Mouse (Mus musculus) kidney, embryonic 14.5 days (tissue): ENCODE data around the gene Thap2. TPM values are rescaled to one million over a fixed set of nuclear protein-coding genes. Genes with fewer than 3 reads are reported as not detected.

Source experiments
- ATAC-seq: fragments of 200-750 bp; cut with Nextera tagmentation; 2 replicates; pipeline ENCODE4 v1.8.0; 2017; ENCODE audit warnings: moderate number of reproducible peaks, mild to moderate bottlenecking, moderate TSS enrichment, moderate library complexity; ENCODE audit not compliant: low FRiP score, low TSS enrichment
- H3K27ac ChIP-seq: fragments of 300-500 bp; sonication (generic); 2 replicates; pipeline ENCODE4 v1.5.1; 2014; ENCODE audit warnings: low read depth, mild to moderate bottlenecking, low read length, moderate library complexity, mixed read lengths
- H3K27me3 ChIP-seq: fragments of 300-500 bp; sonication (generic); 2 replicates; pipeline ENCODE4 v1.6.1; 2014; ENCODE audit warnings: mild to moderate bottlenecking, low read length; ENCODE audit not compliant: control insufficient read depth, insufficient read depth
- H3K36me3 ChIP-seq: fragments of 300-500 bp; sonication (generic); 2 replicates; pipeline ENCODE4 v1.6.1; 2014; ENCODE audit warnings: low read length, mixed read lengths; ENCODE audit not compliant: control insufficient read depth, insufficient read depth
- H3K4me1 ChIP-seq: fragments of 300-500 bp; sonication (generic); 2 replicates; pipeline ENCODE4 v1.6.1; 2014; ENCODE audit warnings: low read length, mixed read lengths; ENCODE audit not compliant: control insufficient read depth, insufficient read depth
- H3K4me2 ChIP-seq: fragments of 300-500 bp; sonication (generic); replicated peaks from 2 replicates; pipeline ENCODE4 v1.6.1; 2014; ENCODE audit warnings: low read depth, mild to moderate bottlenecking, low read length
- H3K4me3 ChIP-seq: fragments of 300-500 bp; sonication (generic); 2 replicates; pipeline ENCODE4 v1.5.1; 2014; ENCODE audit warnings: mild to moderate bottlenecking, low read length
- H3K9ac ChIP-seq: fragments of 300-500 bp; sonication (generic); 2 replicates; pipeline ENCODE4 v1.6.1; 2014; ENCODE audit warnings: low read depth, mild to moderate bottlenecking, low read length, moderate library complexity
- H3K9me3 ChIP-seq: fragments of 300-500 bp; sonication (generic); 2 replicates; pipeline ENCODE4 v1.6.1; 2016; ENCODE audit warnings: low read length; ENCODE audit not compliant: control insufficient read depth
- WGBS: fragments of 180-500 bp; shearing (Covaris S2); extraction: QIAGEN DNeasy Blood & Tissue Kit; methylation state at CpG from one replicate; pipeline ENCODE4 v1.1.7; 2014; 5-methylcytosine and 5-hydroxymethylcytosine counted together
- polyA plus RNA-seq: library from polyadenylated mRNA; unstranded; fragments of >200 nt; fragmentation: Nextera tagmentation; extraction: Ambion mirVana; gene quantifications from 2 replicates; pipeline ENCODE4 v1.2.1, GENCODE M21; 2014

Thap2 gene
- polyA plus RNA-seq, 1 experiment from 2014 or later, result 21.5 TPM

DNA sequence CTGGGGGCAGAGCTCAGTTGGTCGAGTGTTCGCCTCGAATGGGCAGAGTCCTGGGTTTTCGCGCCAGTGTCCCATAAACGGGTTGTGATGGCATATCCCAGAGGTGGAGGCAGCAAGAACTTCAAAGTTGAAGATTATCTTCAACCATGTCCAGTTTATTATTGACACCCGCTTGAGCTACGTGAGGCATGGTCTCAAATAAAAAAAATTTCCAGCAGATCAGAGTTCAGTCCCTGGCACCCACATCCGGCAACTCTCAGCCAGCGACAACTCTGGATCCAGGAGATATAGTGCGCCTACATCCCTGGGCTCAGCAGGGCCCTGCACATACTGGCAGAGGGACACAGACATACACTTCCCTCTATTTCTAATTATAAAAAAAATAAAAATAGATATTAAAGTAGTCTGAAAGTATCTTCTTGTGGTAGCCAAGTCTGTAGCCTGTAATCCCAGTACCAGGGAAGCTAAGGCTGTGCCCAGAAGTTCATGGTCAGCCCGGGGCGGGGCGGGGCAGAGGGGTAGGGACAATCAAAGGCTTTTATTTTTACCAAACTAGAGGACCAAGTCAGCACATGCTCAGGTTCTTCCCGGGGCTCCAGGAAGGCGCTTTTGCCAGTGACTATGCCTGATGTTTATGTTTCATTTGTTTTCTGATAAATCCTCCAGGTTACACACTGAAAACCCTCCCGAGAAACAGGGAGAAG is 25.9 kb downstream of the Thap2 start:
- H3K27ac ChIP-seq, result no peak overlapping the region
- 90% methylated on average over 17 of the region's 17 CpGs for WGBS
- H3K4me1 ChIP-seq, result 0 out of 2 replicates have a peak, but pooled peaks cover 6% of the 10 kb centered on the region
- ATAC-seq, result no peak
- no peaks in the 10 kb centered on the region; the same call in 1 of the 2 replicates for H3K36me3 ChIP-seq
- no peaks in the 10 kb centered on the region for H3K9me3 ChIP-seq
- no peak overlapping the region for H3K4me2 ChIP-seq
- no peak overlapping the region for H3K4me3 ChIP-seq
- no peak overlapping the region for H3K9ac ChIP-seq
- no peaks in the 10 kb centered on the region for H3K27me3 ChIP-seq

GRCm38 (mm10) chr10:115356106-115356505 is 28.1 kb downstream of the Thap2 start:
- H3K4me3 ChIP-seq, result no peak overlapping the region
- H3K4me1 ChIP-seq, result no peaks in the 10 kb centered on the region
- H3K9me3 ChIP-seq, result no peaks in the 10 kb centered on the region
- no peak overlapping the region for H3K27ac ChIP-seq
- no peaks in the 10 kb centered on the region; the same call in 1 of the 2 replicates for H3K36me3 ChIP-seq
- no peak overlapping the region for H3K4me2 ChIP-seq
- no peak overlapping the region for H3K9ac ChIP-seq
- 92% methylated on average over 5 of the region's 7 CpGs for WGBS
- no peak for ATAC-seq
- no peaks in the 10 kb centered on the region for H3K27me3 ChIP-seq

GRCm38 (mm10) chr10:115355016-115355415 is 29.2 kb downstream of the Thap2 start:
- Histone ChIP-seq H3K27ac (no peak overlapping the region), H3K4me2 (no peak overlapping the region), H3K9ac (no peak overlapping the region), H3K36me3 (no peaks in the 10 kb centered on the region; the same call in 1 of the 2 replicates), H3K4me1 (no peaks in the 10 kb centered on the region), H3K4me3 (no peak overlapping the region), H3K9me3 (no peaks in the 10 kb centered on the region), H3K27me3 (no peaks in the 10 kb centered on the region)
- no peak for ATAC-seq
- WGBS, result 88% methylated on average over 6 of the region's 6 CpGs

DNA sequence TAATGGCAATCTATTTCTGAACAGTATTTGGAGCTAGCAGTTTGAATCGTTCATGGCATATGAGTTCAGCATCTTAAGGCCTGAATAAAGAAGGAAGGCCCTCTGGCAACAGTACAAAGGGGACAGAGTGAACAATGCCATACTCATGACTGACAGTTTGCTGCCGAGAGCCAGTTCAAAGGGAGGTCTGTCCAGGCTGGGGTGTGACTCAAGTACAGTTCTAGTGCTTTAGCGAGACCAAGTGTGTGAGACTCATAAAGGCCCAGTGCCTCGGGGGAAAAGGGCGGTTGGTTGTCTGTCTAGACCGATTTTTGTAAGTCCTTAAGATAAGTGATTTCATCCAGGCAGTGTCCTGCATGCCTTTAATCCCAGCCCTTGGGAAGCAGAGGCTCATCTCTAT is 29.7 kb downstream of the Thap2 start:
- WGBS, result 84% methylated on average over 6 of the region's 6 CpGs
- Histone ChIP-seq H3K4me1 (no peaks in the 10 kb centered on the region), H3K27ac (no peak overlapping the region), H3K4me2 (no peak overlapping the region), H3K4me3 (no peak overlapping the region), H3K9ac (no peak overlapping the region), H3K36me3 (no peaks in the 10 kb centered on the region; the same call in 1 of the 2 replicates), H3K27me3 (no peaks in the 10 kb centered on the region), H3K9me3 (no peaks in the 10 kb centered on the region)
- no peak for ATAC-seq

DNA sequence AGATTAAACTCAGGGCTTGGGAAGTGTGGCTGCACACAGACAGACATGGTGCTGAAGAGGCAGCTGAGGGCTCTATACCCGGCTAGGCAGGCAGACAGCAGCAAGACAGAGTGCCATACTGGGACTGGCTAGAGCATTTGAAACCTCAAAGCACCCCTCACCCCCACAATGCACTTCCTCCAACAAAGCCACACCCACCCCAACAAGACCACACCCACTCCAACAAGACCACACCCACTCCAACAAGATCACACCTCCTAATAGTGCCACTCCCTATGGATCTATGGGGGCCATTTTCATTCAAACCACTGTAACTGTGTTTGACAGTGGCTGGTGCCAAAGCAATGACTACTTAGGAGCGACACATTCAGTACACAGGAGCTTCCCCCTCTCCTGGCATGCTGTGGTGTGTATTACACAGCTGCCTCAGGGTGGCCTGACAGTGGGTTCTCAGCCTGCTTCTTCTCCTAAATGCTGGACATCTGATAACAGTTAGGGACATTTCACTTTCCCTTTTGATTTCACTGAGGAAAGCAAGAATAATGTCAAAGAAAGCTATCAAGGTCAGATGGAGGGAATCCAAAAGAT is 33.3 kb downstream of the Thap2 start:
- 79% methylated on average over 2 of the region's 2 CpGs for WGBS
- Histone ChIP-seq H3K27me3 (no peaks in the 10 kb centered on the region), H3K4me3 (no peak overlapping the region), H3K9ac (no peak overlapping the region), H3K36me3 (peaks cover 3% of the 10 kb centered on the region; the same call in 1 of the 2 replicates), H3K27ac (no peak overlapping the region), H3K4me2 (no peak overlapping the region), H3K9me3 (no peaks in the 10 kb centered on the region), H3K4me1 (no peaks in the 10 kb centered on the region)
- ATAC-seq, result 0 out of 2 replicates have a peak, but pooled peaks have one; percentile 43

- 77% methylated on average over 7 of the region's 7 CpGs for WGBS
- Histone ChIP-seq H3K9ac (no peak overlapping the region), H3K4me3 (no peak overlapping the region), H3K4me2 (no peak overlapping the region), H3K27ac (no peak overlapping the region), H3K4me1 (no peaks in the 10 kb centered on the region), H3K9me3 (no peaks in the 10 kb centered on the region), H3K36me3 (peaks cover 3% of the 10 kb centered on the region; the same call in 1 of the 2 replicates), H3K27me3 (no peaks in the 10 kb centered on the region)
- peak; percentile 39; the same call in 1 of the 2 replicates for ATAC-seq
These were observed 34.7 kb downstream of the Thap2 start for GRCm38 (mm10) chr10:115349509-115349908.

DNA sequence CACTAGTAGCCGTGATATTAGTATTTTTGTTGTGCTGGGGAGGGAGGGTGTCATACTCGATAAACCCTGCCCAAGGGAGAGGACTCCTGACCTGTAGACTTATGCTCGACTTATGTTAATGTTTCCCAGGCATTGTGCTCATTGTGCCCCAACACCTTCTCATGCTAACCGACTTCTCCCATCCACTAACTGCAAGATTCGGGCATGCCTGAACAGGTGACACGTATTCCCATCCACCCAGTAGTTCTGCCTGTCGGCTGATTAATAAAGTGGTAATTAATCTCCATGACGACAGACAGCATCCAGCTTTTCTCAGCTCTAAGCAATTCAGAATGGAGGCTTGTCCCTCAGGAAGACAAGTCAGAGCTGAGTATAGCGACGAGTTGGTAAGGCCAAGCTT is 35.2 kb downstream of the Thap2 start:
- WGBS, result 73% methylated on average over 10 of the region's 10 CpGs
- H3K36me3 ChIP-seq, result peaks cover 3% of the 10 kb centered on the region; the same call in 1 of the 2 replicates
- H3K4me3 ChIP-seq, result no peak overlapping the region
- H3K9ac ChIP-seq, result no peak overlapping the region
- H3K4me1 ChIP-seq, result no peaks in the 10 kb centered on the region
- no peak for ATAC-seq
- no peaks in the 10 kb centered on the region for H3K27me3 ChIP-seq
- no peak overlapping the region for H3K27ac ChIP-seq
- H3K4me2 ChIP-seq, result no peak overlapping the region
- no peaks in the 10 kb centered on the region for H3K9me3 ChIP-seq

DNA sequence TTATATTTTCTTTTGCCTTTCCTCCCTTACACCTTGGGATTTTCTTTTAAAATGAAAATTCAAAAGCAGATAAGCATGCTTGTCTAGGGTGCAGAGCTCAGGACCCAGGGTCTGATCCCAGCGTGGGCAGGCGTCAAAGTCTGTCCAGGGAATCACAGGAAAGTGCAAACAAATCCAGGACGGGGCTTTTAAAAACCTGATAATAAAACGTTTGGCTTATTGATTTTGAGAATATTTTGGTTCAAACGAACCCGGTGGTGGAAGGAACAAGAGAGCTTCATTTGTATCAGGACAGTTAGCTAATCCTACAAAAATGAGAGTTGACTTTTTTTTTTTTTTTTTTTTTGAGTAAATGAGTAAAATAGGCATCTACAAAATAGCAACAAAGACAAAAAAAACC is 36.1 kb downstream of the Thap2 start:
- no peaks in the 10 kb centered on the region for H3K4me1 ChIP-seq
- 83% methylated on average over 6 of the region's 6 CpGs for WGBS
- H3K4me3 ChIP-seq, result no peak overlapping the region
- no peaks in the 10 kb centered on the region for H3K9me3 ChIP-seq
- peaks cover 3% of the 10 kb centered on the region; the same call in 1 of the 2 replicates for H3K36me3 ChIP-seq
- H3K27ac ChIP-seq, result no peak overlapping the region
- no peak for ATAC-seq
- H3K9ac ChIP-seq, result no peak overlapping the region
- H3K27me3 ChIP-seq, result no peaks in the 10 kb centered on the region
- no peak overlapping the region for H3K4me2 ChIP-seq

DNA sequence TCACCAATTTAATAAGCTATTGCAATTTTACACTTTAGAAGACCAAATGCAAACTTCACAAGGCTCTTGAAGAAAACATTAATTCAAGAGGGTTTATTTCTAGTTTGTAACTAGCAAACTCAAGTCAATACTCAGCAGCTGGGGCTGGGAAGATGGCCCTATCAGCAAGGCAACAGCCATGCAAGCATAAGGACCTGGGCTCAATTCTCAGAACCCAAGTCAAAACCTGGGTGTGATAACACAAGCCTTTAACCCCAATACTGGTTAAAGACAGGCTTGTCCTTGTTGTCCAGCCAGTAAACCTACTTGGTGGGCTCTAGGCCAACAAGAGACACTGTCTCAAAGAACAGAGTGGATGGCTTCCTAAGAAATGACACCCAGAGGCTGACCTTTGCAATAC is 37.8 kb downstream of the Thap2 start:
- Histone ChIP-seq H3K9ac (no peak overlapping the region), H3K4me3 (no peak overlapping the region), H3K9me3 (no peaks in the 10 kb centered on the region), H3K4me2 (no peak overlapping the region), H3K36me3 (peaks cover 11% of the 10 kb centered on the region; the same call in 1 of the 2 replicates), H3K4me1 (no peaks in the 10 kb centered on the region), H3K27me3 (no peaks in the 10 kb centered on the region), H3K27ac (no peak overlapping the region)
- ATAC-seq, result no peak
